Mouse (Mus musculus) CH12.LX (cell line): ENCODE data around the gene Gsg1l. TPM values are rescaled to one million over a fixed set of nuclear protein-coding genes. Genes with fewer than 3 reads are reported as not detected.

Experiments
- DNase-seq: peaks from one replicate; pipeline ENCODE4 v3.0.0-alpha.2; 2013; ENCODE audit errors: extremely low read depth
- H3K27ac ChIP-seq: 2 replicates; pipeline ENCODE4 v1.5.1; 2012; ENCODE audit warnings: low read depth, mild to moderate bottlenecking, control low read depth, moderate library complexity; ENCODE audit not compliant: insufficient read depth
- H3K27me3 ChIP-seq: replicated peaks from 2 replicates; pipeline ENCODE3; 2012; ENCODE audit warnings: inconsistent platforms
- H3K36me3 ChIP-seq, 2 experiments: replicated peaks in 1 of 2; 2 replicates each; pipeline versions ENCODE3 to v1.6.1; 2012; ENCODE audit warnings: inconsistent platforms in 1 of 2, low read length in 1 of 2, mild to moderate bottlenecking in 1 of 2, mixed read lengths in 1 of 2, moderate library complexity in 1 of 2; ENCODE audit not compliant: control insufficient read depth in 1 of 2, insufficient read depth in 1 of 2
- H3K4me1 ChIP-seq, 2 experiments: 2 replicates each; pipeline ENCODE4 v1.6.1; 2012; ENCODE audit warnings: inconsistent platforms in 1 of 2, moderate library complexity in 1 of 2; ENCODE audit not compliant: insufficient read depth in 2 of 2, control insufficient read depth in 1 of 2
- H3K4me2 ChIP-seq: 2 replicates; pipeline ENCODE4 v1.6.1; 2012; ENCODE audit warnings: low read depth, mild to moderate bottlenecking, control low read depth; ENCODE audit not compliant: poor library complexity, insufficient read depth, severe bottlenecking
- H3K4me3 ChIP-seq, 3 experiments: fragments of 150-350 bp in 1 of 3; sonication (generic) in 1 of 3; replicated peaks in 1 of 3; 2 replicates each; pipeline versions ENCODE3 to v1.5.1; 2011 to 2012; ENCODE audit warnings: low read depth in 2 of 3, low read length in 2 of 3, mild to moderate bottlenecking in 2 of 3, moderate library complexity in 2 of 3, control low read depth in 1 of 3, improper control_type of control experiment in 1 of 3, inconsistent platforms in 1 of 3, mixed read lengths in 1 of 3; ENCODE audit not compliant: poor library complexity in 1 of 3
- H3K79me2 ChIP-seq: replicated peaks from 2 replicates; pipeline ENCODE4 v1.6.1; 2012; ENCODE audit warnings: mild to moderate bottlenecking, moderate library complexity; ENCODE audit not compliant: control insufficient read depth, poor library complexity, insufficient read depth, severe bottlenecking; ENCODE audit errors: extremely low read depth
- H3K9ac ChIP-seq: 2 replicates; pipeline ENCODE4 v1.6.1; 2012; ENCODE audit warnings: low read depth, mild to moderate bottlenecking, control low read depth, moderate library complexity; ENCODE audit not compliant: insufficient read depth
- H3K9me3 ChIP-seq: replicated peaks from 2 replicates; pipeline ENCODE3; 2012; ENCODE audit warnings: low read length, inconsistent platforms, mixed read lengths
- CHD2 ChIP-seq: IDR thresholded peaks from 2 replicates; pipeline ENCODE4 v1.6.1; 2011; ENCODE audit warnings: low read length, improper control_type of control experiment
- E2F4 ChIP-seq: IDR thresholded peaks from 2 replicates; pipeline ENCODE4 v1.6.1; 2011; ENCODE audit warnings: low read depth, low read length, improper control_type of control experiment; ENCODE audit not compliant: insufficient replicate concordance
- JUN ChIP-seq: IDR thresholded peaks from 2 replicates; pipeline ENCODE4 v1.6.1; 2011; ENCODE audit warnings: low read depth, mild to moderate bottlenecking, low read length, improper control_type of control experiment, moderate library complexity; ENCODE audit not compliant: insufficient read depth
- MAFK ChIP-seq: IDR thresholded peaks from 2 replicates; pipeline ENCODE4 v1.6.1; 2011; ENCODE audit warnings: low read length, improper control_type of control experiment; ENCODE audit not compliant: insufficient replicate concordance
- MAZ ChIP-seq: IDR thresholded peaks from 2 replicates; pipeline ENCODE4 v1.6.1; 2012; ENCODE audit warnings: low read depth, mild to moderate bottlenecking, inconsistent platforms, low read length, improper control_type of control experiment, moderate library complexity
- MYC ChIP-seq: IDR thresholded peaks from 2 replicates; pipeline ENCODE4 v1.6.1; 2011; ENCODE audit warnings: low read depth, mild to moderate bottlenecking, improper control_type of control experiment, low read length
- NRF1 ChIP-seq: IDR thresholded peaks from 2 replicates; pipeline ENCODE4 v1.6.1; 2014; ENCODE audit warnings: low read depth, mild to moderate bottlenecking, inconsistent platforms, low read length, improper control_type of control experiment, moderate library complexity
- POLR2A ChIP-seq: IDR thresholded peaks from 2 replicates; pipeline ENCODE4 v1.6.1; 2011; ENCODE audit warnings: low read depth, mild to moderate bottlenecking, improper control_type of control experiment, low read length
- SMC3 ChIP-seq: IDR thresholded peaks from 2 replicates; pipeline ENCODE4 v1.6.1; 2011; ENCODE audit warnings: low read depth, low read length, improper control_type of control experiment
- TBP ChIP-seq: conservative IDR thresholded peaks from 2 replicates; pipeline ENCODE4 v1.6.1; 2011; ENCODE audit warnings: low read depth, low read length, improper control_type of control experiment
- USF1 ChIP-seq: IDR thresholded peaks from 2 replicates; pipeline ENCODE4 v1.6.1; 2014; ENCODE audit warnings: low read depth, mild to moderate bottlenecking, inconsistent platforms, low read length, improper control_type of control experiment
- USF2 ChIP-seq: conservative IDR thresholded peaks from 2 replicates; pipeline ENCODE4 v1.6.1; 2011; ENCODE audit warnings: low read depth, low read length, improper control_type of control experiment
- ZKSCAN1 ChIP-seq: IDR thresholded peaks from 2 replicates; pipeline ENCODE4 v1.6.1; 2012; ENCODE audit warnings: low read depth, inconsistent platforms, low read length, improper control_type of control experiment, borderline replicate concordance
- ZMIZ1 ChIP-seq: IDR thresholded peaks from 2 replicates; pipeline ENCODE4 v1.6.1; 2012; ENCODE audit warnings: low read depth, mild to moderate bottlenecking, inconsistent platforms, low read length, improper control_type of control experiment
- dilution Hi-C: fragments of 300-500 bp; cut with MboI; formaldehyde crosslinking; loops from 2 replicates; pipeline ENCODE4 v1.14.3; 2020; ENCODE audit warnings: low sequenced_read_pairs; ENCODE audit not compliant: extremely low pct_unique_long_range_greater_than_20kb, extremely low pct_ligation_motif_present
- in situ Hi-C: fragments of 300-500 bp; cut with MboI; formaldehyde crosslinking; loops from 3 replicates; pipeline ENCODE4 v1.14.3; 2019; ENCODE audit warnings: low sequenced_read_pairs, low pct_ligation_motif_present, low pct_unique_long_range_greater_than_20kb, mixed read lengths
- polyA plus RNA-seq: library from polyadenylated mRNA; unstranded; fragments of >175 nt; gene quantifications from 2 replicates; pipeline ENCODE4 v1.2.1, GENCODE M21; 2012; ENCODE audit warnings: low read depth; ENCODE audit not compliant: insufficient read length
- total RNA-seq, 2 experiments: library from RNA; depleted of rRNA; stranded (reverse); fragments of 300-350 nt in 1 of 2; fragments of >200 nt in 1 of 2; gene quantifications; 2 replicates each; pipeline ENCODE4 v1.2.3; 2012 to 2014

Gsg1l gene
- total and polyA plus RNA-seq, 3 experiments, result not detected

DNA sequence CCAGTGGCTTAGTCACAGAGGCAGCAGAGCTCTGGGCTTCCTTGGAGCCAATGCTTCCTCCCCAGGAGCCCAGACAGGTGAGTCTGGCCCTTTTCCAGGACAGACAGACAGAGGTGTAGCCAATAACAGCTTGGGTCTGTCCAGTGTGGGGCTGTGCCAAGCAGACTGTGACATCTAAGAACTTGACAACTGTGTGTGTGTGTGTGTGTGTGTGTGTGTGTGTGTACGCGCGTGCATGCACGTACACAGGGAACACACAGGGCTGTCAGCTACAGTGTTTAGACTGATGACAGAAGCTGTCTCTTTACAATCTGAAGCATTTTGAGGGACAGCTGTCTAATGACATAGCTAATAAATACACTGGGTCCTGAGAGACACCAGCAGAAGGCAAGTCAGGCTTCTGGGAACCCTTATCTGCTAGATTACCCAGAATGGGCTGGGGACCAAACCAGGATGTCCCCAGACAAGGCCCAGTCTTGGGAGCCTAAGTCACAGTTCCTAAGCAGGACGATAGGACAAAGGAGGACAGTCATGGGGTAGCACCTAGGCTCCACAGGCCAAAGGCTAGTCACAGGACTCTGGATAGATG is 42.9 kb downstream of the Gsg1l start:
- Histone ChIP-seq H3K27ac (no peak overlapping the region), H3K9me3 (no peaks in the 10 kb centered on the region), H3K27me3 (peaks cover 5% of the 10 kb centered on the region), H3K79me2 (no peaks in the 10 kb centered on the region), H3K4me2 (no peak overlapping the region), H3K36me3 (no peaks in the 10 kb centered on the region), H3K4me3 (no peak overlapping the region), H3K4me1 (no peaks in the 10 kb centered on the region), H3K9ac (no peak overlapping the region)
- TF ChIP-seq CHD2 (no peak), SMC3 (no peak), POLR2A (no peak), E2F4 (no peak), JUN (no peak), USF2 (no peak), MAFK (no peak), ZMIZ1 (no peak), USF1 (no peak)
- in situ Hi-C loops (no loop called here), dilution Hi-C loops (no loop called here)
- no peak for DNase-seq

DNA sequence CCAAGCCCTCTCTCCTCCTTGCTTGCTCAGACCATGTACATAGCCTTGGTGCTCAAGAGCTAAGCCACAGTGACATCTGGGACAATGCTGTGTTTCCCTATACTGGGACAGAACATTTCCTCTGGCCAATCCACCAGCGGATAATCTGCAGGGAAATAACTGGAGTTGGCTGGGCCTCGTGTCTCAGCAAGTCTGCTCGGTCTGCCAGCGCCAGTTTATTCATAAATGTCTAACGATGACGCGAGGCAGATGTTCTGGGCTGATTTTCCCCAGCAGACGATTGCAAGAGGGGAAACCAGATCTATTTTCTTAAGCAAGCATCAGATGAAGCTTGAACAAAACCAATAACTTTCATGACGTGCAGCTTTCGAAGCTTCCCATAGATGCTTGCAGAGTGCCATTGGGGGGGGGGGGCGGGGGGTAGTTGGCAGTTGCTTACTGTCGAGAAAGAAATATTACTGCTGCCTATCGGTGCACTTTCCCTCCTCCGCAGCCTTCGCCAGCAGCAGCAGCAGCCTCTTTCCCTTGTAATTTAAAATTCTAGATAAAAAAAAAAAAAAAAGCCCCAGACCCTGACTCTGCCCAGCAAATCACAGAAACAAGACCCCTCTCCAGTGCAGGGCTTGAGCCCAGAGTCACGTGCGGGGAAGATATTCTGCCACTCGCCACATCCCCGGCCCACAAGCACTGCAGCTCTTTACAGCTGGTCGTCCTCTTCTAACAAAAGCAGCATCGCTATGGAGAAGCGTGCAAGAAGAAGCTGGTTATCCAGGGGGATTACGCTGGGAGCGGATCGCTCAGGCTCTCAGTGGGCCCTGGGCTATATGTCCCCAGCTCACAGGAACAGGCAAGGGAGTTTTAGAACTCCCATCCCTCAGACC is 43.6 kb downstream of the Gsg1l start:
- Histone ChIP-seq H3K9ac (no peak overlapping the region), H3K27ac (no peak overlapping the region), H3K27me3 (peaks cover 7% of the 10 kb centered on the region), H3K9me3 (no peaks in the 10 kb centered on the region), H3K4me2 (no peak overlapping the region), H3K36me3 (no peaks in the 10 kb centered on the region), H3K4me3 (no peak overlapping the region), H3K4me1 (no peaks in the 10 kb centered on the region), H3K79me2 (no peaks in the 10 kb centered on the region)
- dilution Hi-C loops (no loop called here), in situ Hi-C loops (no loop called here)
- DNase-seq, result no peak
- TF ChIP-seq NRF1, result no peak
- TF ChIP-seq MAZ, result no peak
- TF ChIP-seq TBP, result no peak
- no peak for TF ChIP-seq MYC
- no peak for TF ChIP-seq ZKSCAN1
